In genomic region chr11:49846401-49847070, GRCm38 (mm10) we compare ENCODE assay signal across 8 mouse cellular contexts. TPM values are rescaled to one million over a fixed set of nuclear protein-coding genes. Genes with fewer than 3 reads are reported as not detected.
DNase-seq lines count a peak whose midpoint lies in the region; ATAC-seq and TF ChIP-seq lines count a peak whose summit lies in the region.

Gene Mapk9, plus strand, starts transcription at chr11:49846751.

- H3K9ac ChIP-seq in forebrain, embryonic 12.5 days, result peak within 1 kb of the TSS; percentile 92
- peak within 1 kb of the TSS; percentile 90 for H3K9ac ChIP-seq in heart, postnatal 0 days (replicated peaks; ENCODE audit: low read depth, low read length)
- H3K9ac ChIP-seq in liver, embryonic 16.5 days (ENCODE audit: low read depth, low read length), result peak within 1 kb of the TSS; percentile 88
- H3K9ac ChIP-seq in neural tube, embryonic 13.5 days, result peak within 1 kb of the TSS; percentile 96

- H3K27ac ChIP-seq in forebrain, embryonic 12.5 days, result peak within 1 kb of the TSS; percentile 79
- peak within 1 kb of the TSS; percentile 85 for H3K27ac ChIP-seq in heart, postnatal 0 days (ENCODE audit: low read depth)
- H3K27ac ChIP-seq in liver, embryonic 16.5 days (ENCODE audit: low read length), result peak within 1 kb of the TSS; percentile 80
- H3K27ac ChIP-seq in neural tube, embryonic 13.5 days (replicated peaks), result peak within 1 kb of the TSS; percentile 91
- peak within 1 kb of the TSS; percentile 90 for H3K27ac ChIP-seq in testis, adult 2 months (ENCODE audit: control insufficient read depth, insufficient read depth, low read depth, low read length)

- no peaks in the 10 kb centered on the region for H3K27me3 ChIP-seq in E14TG2a.4 (ENCODE audit: insufficient read depth, low read length)
- no peaks in the 10 kb centered on the region for H3K27me3 ChIP-seq in forebrain, embryonic 12.5 days
- H3K27me3 ChIP-seq in heart, postnatal 0 days (ENCODE audit: control insufficient read depth, insufficient read depth, low read length), result no peaks in the 10 kb centered on the region
- no peaks in the 10 kb centered on the region for H3K27me3 ChIP-seq in liver, embryonic 16.5 days (ENCODE audit: control insufficient read depth, insufficient read depth, low read depth, low read length)
- no peaks in the 10 kb centered on the region for H3K27me3 ChIP-seq in neural tube, embryonic 13.5 days
- H3K27me3 ChIP-seq in testis, adult 2 months (ENCODE audit: control insufficient read depth, insufficient read depth, low read length), result no peaks in the 10 kb centered on the region

- no peaks in the 10 kb centered on the region for H3K9me3 ChIP-seq in E14TG2a.4 (ENCODE audit: low read length)
- H3K9me3 ChIP-seq in forebrain, embryonic 12.5 days, result no peaks in the 10 kb centered on the region
- H3K9me3 ChIP-seq in heart, postnatal 0 days (replicated peaks; ENCODE audit: control insufficient read depth, low read length), result no peaks in the 10 kb centered on the region
- no peaks in the 10 kb centered on the region for H3K9me3 ChIP-seq in liver, embryonic 16.5 days (replicated peaks; ENCODE audit: control insufficient read depth, low read length)
- no peaks in the 10 kb centered on the region for H3K9me3 ChIP-seq in neural tube, embryonic 13.5 days

- peaks cover 56% of the 10 kb centered on the region for H3K4me1 ChIP-seq in E14TG2a.4 (replicated peaks; ENCODE audit: low read depth, low read length)
- H3K4me1 ChIP-seq in forebrain, embryonic 12.5 days, result peaks cover 22% of the 10 kb centered on the region
- peaks cover 21% of the 10 kb centered on the region for H3K4me1 ChIP-seq in heart, postnatal 0 days (ENCODE audit: control insufficient read depth, insufficient read depth)
- peaks cover 28% of the 10 kb centered on the region for H3K4me1 ChIP-seq in liver, embryonic 16.5 days (ENCODE audit: control insufficient read depth, low read depth, low read length)
- peaks cover 38% of the 10 kb centered on the region for H3K4me1 ChIP-seq in neural tube, embryonic 13.5 days (replicated peaks)
- H3K4me1 ChIP-seq in testis, adult 2 months (ENCODE audit: control insufficient read depth, insufficient read depth, low read length), result peaks cover 23% of the 10 kb centered on the region

- ATAC-seq in forebrain, embryonic 12.5 days (ENCODE audit: low FRiP score), result peak; percentile 99
- ATAC-seq in heart, postnatal 0 days (ENCODE audit: insufficient read depth, low read depth), result peak; percentile 98
- peak; percentile 96 for ATAC-seq in liver, embryonic 16.5 days (ENCODE audit: low read depth)
- ATAC-seq in neural tube, embryonic 13.5 days (ENCODE audit: low read depth), result peak; percentile 99

- peak; percentile 97 for DNase-seq in c-Kit-positive CD71-positive TER-119-positive erythroid progenitor cells, embryonic 14.5 days (ENCODE audit: low spot score)
- peak; percentile 97 for DNase-seq in heart, postnatal 0 days (ENCODE audit: low spot score)
- DNase-seq in kidney, postnatal 4 days, result peak; percentile 99

- no peak for TF ChIP-seq EP300 in heart, postnatal 0 days (IDR thresholded peaks at IDR 0.05; ENCODE audit: low read depth)

- peak; percentile 81 for TF ChIP-seq POLR2A in testis, adult 2 months (IDR thresholded peaks at IDR 0.05; ENCODE audit: control insufficient read depth, low read depth, low read length)

- peak; percentile 25 for TF ChIP-seq CTCF in E14TG2a.4 (conservative IDR thresholded peaks at IDR 0.05; ENCODE audit: low read length)
- TF ChIP-seq CTCF in heart, postnatal 0 days (IDR thresholded peaks at IDR 0.05; ENCODE audit: low read depth), result peak; percentile 74
- peak; percentile 64; the same call in 1 of the 2 replicates for TF ChIP-seq CTCF in testis, adult 2 months (IDR thresholded peaks at IDR 0.05; ENCODE audit: control insufficient read depth, insufficient read depth, insufficient replicate concordance, low read depth, low read length)

- H3K4me3 ChIP-seq in E14TG2a.4 (replicated peaks; ENCODE audit: low read length), result peak within 1 kb of the TSS; percentile 96
- peak within 1 kb of the TSS; percentile 91 for H3K4me3 ChIP-seq in forebrain, embryonic 12.5 days (replicated peaks)
- peak within 1 kb of the TSS; percentile 81 for H3K4me3 ChIP-seq in heart, postnatal 0 days (ENCODE audit: low read depth, low read length)
- peak within 1 kb of the TSS; percentile 84 for H3K4me3 ChIP-seq in liver, embryonic 16.5 days (ENCODE audit: low read depth, low read length)
- H3K4me3 ChIP-seq in neural tube, embryonic 13.5 days, result peak within 1 kb of the TSS; percentile 98
- H3K4me3 ChIP-seq in testis, adult 2 months (ENCODE audit: control insufficient read depth, low read depth, low read length), result peak within 1 kb of the TSS; percentile 89

- H3K36me3 ChIP-seq in E14TG2a.4 (ENCODE audit: insufficient read depth, low read length), result peaks cover 22% of the 10 kb centered on the region
- H3K36me3 ChIP-seq in forebrain, embryonic 12.5 days (replicated peaks), result no peaks in the 10 kb centered on the region
- H3K36me3 ChIP-seq in heart, postnatal 0 days (replicated peaks; ENCODE audit: control insufficient read depth, insufficient read depth, low read length), result 0 out of 2 replicates have a peak, but pooled peaks cover 4% of the 10 kb centered on the region
- H3K36me3 ChIP-seq in liver, embryonic 16.5 days (ENCODE audit: control insufficient read depth, insufficient read depth), result no peaks in the 10 kb centered on the region
- peaks cover 14% of the 10 kb centered on the region for H3K36me3 ChIP-seq in neural tube, embryonic 13.5 days
- H3K36me3 ChIP-seq in testis, adult 2 months (ENCODE audit: control insufficient read depth, insufficient read depth, low read length), result no peaks in the 10 kb centered on the region

- WGBS in forebrain, embryonic 12.5 days, result 0% methylated on average over 53 of the region's 68 CpGs
- WGBS in heart, postnatal 0 days, result under 1% methylated on average over 62 of the region's 68 CpGs
- under 1% methylated on average over 59 of the region's 68 CpGs for WGBS in liver, embryonic 16.5 days (ENCODE audit: insufficient replicate concordance)
- whole genome bisulfite sequencing in neural tube, embryonic 13.5 days, result under 1% methylated on average over 62 of the region's 68 CpGs

- peak within 1 kb of the TSS; percentile 91 for H3K4me2 ChIP-seq in forebrain, embryonic 12.5 days
- H3K4me2 ChIP-seq in heart, postnatal 0 days (ENCODE audit: low read depth, low read length), result peak within 1 kb of the TSS; percentile 71
- H3K4me2 ChIP-seq in liver, embryonic 16.5 days (ENCODE audit: low read depth, low read length), result peak within 1 kb of the TSS; percentile 93
- peak within 1 kb of the TSS; percentile 70 for H3K4me2 ChIP-seq in neural tube, embryonic 13.5 days

RNA-seq across cellular contexts. Expression of gene Mapk9, which starts in this region (rescaled TPM):
- polyA plus RNA-seq in forebrain, embryonic 12.5 days (2016; fragmentation: Nextera tagmentation; extraction: Ambion mirVana), result 41.8 and 43.2 TPM in 2 replicates
- total RNA-seq in heart, postnatal 0 days (2014; rRNA removed; ENCODE audit: low replicate concordance), result 37.2 and 55.8 TPM in 2 replicates
- polyA plus RNA-seq in heart, postnatal 0 days (2015; fragmentation: Nextera tagmentation; extraction: Ambion mirVana), result 25.4 and 25.9 TPM in 2 replicates
- polyA plus RNA-seq in liver, embryonic 16.5 days (2015; fragmentation: Nextera tagmentation; extraction: Ambion mirVana), result 15.1 and 16.0 TPM in 2 replicates
- 56.0 and 63.4 TPM in 2 replicates for polyA plus RNA-seq in neural tube, embryonic 13.5 days (2015; fragmentation: Nextera tagmentation; extraction: Ambion mirVana)
- polyA plus RNA-seq in testis, adult 2 months (2012; rRNA removed), result 30.5 and 33.2 TPM in 2 replicates

Comparison
In these comparisons a context has a peak if more than half of its experiments do, and no peak if none do; other contexts are left out.
1. Peak in every context shown above with its lines: DNase-seq, ATAC-seq, H3K4me3 ChIP-seq and H3K27ac ChIP-seq.